Mouse (Mus musculus) cerebellum, adult 11-12 months (tissue): ENCODE data around the gene Lypd8.
"Not testable (repeated sequence)": the region's sequence is repeated elsewhere in the genome, so short reads cannot be mapped to it uniquely, and the experiment has no call there.

Experiments used
- DNase-seq: peaks from one replicate; pipeline ENCODE4 v3.0.0; 2022

Gene Lypd8

DNA sequence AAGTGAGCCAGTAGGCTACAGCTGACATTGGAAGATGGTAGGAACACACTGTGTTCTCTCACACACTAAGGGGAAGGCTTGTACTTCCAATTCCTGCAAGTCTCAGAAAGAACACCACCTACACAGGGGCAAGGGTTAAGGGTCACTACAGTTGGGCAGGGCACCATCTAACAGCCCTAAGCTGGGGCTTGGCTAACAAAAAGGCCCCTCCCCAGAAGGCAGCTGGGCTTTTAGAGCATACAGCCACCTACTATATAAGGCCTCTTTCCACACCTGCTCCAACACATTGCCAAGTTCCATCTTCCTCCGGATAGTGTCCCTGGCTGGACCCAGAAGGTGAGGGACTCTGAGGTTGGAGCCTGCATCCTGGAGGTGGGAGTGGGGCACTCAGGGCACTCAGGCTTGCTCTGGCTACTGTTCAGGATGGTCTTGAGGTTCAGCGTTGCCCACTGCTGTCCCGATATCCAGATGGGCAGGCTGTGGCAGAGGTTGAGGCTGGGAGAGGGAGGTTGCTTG is at the start of gene Lypd8:
TSS of gene Lypd8 (plus strand) at position 281 of the 516 bp plus-strand sequence.
- DNase-seq: no peak

DNA sequence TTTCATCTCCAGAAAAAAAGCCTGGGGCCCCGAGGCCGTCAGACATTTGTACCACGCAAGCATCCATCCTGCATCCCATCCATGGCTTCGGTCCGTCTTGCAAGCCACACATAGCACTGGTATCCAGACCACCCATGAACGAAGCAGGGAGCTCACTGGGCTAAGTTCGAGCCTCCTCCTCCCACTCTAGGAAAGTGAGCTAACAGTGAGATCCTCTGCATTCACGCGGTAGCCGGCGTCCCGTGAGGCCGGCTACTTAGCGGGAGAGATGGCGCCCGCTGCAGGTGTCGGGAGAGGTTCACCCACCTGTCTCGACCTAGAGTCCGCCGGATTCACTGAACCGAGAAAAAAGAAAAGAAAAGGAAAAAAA is 49.0 kb upstream of the Lypd8 start:
- no peak for DNase-seq

DNA sequence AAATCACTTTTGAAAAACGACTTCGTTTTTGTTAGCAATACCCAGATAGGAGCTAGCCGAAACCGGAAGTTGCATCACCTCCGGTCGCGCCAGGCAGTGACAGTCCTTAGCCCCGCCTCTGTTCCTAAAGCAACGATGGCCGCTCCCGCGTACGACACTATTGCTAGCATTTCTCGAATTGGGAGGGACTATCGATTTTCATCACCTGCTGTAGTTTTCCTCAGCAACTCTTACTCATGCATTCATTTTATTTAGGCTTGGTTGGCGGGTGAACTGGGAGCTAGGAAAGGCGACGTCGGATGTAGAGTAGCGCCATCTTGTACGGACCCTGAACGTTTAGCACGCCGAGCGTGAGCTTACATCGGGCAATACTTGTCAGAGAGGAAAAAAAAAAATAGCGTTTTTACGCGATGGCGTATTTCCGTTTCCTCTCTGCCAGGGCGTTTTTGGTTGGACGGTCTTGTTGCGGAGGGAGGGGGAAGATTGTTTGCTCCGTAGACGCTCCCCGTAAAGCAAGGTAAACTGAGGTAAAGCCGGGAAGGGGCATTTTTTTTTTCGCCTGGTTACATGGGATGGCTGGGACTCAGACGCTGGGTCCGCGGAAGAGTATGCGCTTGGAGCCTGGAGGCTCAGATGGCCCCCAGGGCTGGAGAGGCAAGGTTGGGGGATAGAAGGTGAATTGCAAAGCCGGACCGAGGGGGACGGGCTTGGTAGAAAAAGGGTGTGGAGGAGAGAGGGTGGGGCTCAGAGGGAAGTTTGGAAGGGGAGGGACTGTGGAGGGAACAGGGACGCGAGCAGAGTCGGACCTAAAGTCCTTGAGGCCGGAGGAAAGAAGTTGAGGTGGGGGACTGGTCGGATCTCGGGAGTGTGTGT is 48.3 kb upstream of the Lypd8 start, which contains the start of the genes Zfp672 and Sh3bp5l:
TSS of gene Zfp672 (minus strand) at position 64 of the 873 bp plus-strand sequence.
TSS of gene Sh3bp5l (plus strand) at position 449 of the 873 bp plus-strand sequence.
- DNase-seq: peak; percentile 90

DNA sequence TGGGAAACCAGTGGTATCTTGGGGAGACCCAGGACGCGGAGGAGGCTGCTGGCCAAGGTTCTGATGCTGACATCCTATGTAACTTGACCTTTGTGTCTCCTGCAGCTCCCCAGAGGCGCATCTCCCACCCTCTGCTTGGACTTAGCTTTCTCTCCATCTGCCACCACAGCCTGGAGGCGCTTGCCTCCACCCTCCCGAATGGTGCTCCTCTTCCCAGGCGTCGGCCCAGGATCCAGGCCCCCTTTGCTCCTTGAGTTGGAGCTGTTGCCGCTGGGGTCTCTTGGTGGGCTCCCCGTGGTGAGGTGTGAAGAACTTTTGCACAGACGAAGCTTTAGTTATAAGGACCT is 47.7 kb upstream of the Lypd8 start:
- peak; percentile 72 for DNase-seq

DNA sequence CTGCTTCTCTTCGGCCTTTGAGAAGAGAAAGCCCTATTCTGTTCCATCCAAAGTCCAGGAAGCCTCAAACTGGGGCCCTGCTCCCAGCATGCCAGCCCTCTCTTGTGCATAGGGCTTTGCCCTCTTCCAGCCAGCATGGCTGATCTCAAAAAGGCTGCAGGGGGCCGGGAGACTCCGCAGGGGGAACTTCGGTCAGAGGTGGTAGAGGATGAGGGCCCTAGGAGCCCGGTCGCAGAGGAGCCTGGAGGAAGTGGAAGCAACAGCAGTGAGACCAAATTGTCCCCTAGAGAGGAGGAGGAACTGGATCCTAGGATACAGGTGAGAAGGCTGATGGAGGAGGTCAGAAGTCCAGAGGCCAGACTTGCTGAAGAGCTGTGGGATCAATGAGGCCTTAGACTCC is 47.3 kb upstream of the Lypd8 start:
- peak; percentile 62 for DNase-seq

DNA sequence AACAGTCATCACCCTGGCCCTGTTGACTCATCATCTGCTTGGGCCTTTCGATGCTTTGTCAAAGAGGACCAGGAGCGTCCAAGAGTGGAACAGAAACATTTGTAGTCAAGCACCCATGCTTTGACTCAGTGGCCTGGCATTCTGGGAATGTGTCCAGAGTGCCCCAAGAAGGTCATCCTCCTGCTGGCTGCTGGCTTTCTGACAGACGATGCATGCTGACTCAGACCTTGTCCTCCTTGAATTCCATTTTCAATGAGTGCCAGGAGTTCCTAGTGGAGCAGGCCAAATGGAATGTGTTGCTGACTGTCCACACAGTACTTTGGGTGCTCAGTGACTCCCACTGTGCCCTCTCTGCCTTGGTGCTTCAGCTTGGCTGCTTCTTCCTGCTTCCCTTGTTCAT is 44.1 kb upstream of the Lypd8 start:
- peak; percentile 50 for DNase-seq

DNA sequence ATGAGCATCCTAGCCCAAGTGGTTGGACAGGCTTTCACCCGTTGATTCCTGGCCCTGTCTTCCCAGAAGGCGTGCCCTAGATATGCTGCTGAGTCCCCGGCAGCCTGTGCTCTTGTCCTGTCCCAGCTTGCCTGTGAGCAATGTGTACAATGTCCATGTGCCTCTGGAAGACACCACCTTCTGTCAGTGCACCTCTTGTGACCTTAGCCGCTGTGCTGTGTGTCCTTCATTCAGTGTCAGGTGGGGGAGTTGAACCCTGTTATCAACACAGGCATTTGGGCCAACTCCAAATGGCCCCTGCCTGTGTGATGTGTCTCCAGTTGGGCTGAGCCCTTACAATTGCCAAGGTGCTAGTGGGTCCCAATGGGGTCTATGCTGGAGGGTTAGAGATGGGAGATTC is 32.1 kb upstream of the Lypd8 start:
- no peak for DNase-seq

DNA sequence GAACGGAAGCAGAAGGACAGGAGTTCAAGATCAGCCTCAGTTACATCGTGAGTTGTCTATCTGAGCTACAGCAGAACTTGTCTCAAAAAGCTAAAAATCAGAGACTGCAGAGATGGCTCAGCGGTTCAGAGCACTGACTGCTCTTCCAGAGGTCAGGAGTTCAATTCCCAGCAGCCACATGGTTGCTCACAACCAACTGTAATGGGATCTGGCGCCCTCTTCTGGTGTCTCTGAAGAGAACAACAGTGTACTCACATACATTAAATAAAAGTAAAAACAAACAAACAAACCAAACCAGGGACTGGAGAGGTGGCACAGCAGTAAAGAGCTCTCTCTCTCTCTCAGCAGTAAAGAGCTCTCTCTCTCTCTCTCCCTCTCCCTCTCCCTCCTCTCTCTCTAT is 28.2 kb upstream of the Lypd8 start:
- DNase-seq: no peak

DNA sequence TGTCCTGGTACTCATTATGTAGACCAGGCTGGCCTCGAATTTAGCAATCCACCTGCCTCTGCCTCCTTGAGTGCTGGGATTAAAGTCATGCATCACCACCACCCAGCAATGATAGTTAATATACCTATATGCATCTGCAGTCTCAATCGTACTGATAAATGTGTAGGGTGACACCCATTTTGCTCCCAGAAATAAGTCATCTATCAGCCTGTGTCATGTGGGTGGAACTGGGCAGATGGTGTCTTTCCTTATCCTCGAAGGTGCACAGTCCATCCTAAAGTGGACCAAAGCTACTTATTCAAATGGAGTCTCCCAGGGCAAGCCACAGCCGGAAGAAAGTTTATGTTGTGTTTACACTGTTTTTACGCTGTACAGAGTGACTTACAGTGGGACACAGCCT is 27.7 kb upstream of the Lypd8 start:
- DNase-seq: no peak

DNA sequence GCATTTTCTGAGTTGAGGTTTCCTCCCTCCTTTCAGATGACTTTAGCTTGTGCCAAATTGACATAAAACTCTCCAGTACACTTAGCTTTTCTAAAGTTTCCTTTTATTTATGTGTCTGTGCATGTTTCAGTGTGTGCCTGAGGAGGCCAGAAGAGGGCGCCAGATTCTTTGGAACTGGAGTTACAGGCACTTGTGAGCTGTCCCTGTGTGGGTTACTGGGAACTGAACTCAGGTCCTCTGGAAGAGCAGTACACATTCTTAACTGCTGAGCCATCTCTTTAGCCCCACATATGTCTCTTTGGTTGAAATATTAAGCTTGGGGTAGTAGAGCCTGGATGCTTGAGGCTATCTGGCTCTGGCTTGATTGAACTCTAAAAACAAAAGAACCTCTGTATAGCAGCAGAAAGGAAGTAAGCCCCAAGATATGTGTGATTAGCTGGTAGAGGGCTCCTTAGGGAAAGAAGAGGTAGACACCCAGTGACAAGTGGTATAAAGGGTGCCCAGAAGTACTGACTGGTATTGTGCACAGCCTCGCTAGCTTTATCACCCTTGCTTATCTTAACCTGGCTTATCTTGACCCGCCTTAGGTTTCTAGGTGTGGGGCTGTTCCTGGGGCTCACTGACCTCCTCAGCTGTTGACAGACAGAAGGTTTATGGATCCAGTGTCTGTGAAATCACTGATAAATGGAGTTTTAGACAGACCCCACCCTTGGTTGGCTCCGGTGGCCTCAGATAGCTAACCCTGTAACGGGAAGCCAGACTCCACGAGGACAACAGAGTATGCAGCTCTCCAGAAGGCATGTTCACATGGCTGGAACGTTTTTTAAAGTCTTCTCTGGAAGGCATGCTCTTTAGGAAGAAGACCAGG is 25.9 kb upstream of the Lypd8 start:
- DNase-seq: no peak

DNA sequence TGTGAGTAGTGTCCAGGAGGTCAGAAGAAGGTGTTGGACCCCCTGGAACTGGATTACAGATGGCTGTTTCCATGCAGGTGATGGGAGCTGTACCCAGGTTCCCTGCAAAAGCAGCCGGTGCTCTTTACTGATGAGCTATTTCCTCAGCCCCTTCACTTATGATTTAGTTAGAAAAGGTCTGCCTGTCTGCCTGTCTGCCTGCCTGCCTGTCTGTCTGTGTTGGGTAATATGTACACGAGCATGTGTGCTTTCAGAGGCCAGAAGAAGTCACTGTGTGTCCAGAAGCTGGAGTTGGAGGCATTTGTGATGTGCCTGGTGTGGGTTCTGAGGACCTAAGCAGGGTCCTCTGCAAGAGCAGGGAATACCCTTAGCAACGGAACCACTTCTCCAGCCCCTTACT is 25.1 kb upstream of the Lypd8 start:
- no peak for DNase-seq

DNA sequence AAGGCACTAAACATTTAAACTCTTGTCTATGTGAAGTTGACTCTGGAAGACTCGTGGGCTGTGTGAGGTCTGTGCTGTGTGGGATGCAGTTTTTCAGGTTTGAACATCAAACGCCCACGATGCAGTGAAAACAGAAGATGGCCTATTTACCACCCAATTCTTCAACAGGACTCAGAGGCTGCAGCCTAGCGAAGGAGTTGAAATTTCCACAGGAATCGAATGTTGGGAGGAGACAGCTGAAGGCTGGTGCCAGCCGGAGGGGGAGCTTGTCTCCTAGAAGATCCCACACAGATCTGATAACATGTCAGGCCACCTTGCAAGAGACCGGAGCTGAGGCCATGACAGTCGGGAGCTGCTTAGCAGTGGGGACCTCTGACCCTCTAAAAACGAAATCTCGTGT is 24.4 kb upstream of the Lypd8 start:
- no peak for DNase-seq

DNA sequence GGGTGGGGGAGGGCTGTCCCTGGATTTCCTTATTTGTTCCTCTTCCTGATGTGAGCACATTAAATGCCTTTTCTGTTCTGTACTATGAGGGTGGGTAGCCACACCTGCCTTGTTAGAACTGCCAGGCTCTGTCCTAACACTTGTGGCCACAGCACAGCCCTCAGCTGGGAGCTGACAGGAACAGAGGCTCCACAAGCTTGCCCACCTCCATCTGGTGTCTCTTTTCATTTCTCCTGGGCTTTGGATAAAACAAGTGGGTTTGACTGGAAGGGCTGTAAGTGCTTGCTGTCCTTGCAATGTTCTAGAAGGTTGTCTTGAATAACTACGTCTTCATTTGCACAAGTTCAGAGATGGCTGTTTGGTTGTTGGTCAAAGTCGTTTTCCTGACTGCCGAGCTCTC is 23.9 kb upstream of the Lypd8 start:
- DNase-seq: no peak

DNA sequence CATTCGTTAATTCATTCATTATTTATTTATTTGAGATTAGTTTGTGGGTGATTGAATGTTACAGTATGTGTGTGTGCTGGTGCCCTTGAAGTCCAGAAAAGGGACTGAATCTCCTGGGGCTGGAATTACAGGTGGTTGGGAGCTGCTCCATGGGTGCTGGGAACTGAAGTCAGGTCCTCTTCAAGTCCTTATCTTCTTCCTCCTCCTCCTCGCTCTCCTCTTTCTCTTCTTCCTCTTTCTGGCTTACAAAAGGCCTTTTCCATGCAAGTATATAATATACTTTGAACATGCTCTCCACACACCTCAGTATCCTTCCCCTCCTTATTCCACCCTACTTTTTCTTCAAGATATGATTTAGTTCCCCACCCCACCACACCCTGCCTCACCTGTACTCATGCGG is 21.8 kb upstream of the Lypd8 start:
- no peak for DNase-seq

DNA sequence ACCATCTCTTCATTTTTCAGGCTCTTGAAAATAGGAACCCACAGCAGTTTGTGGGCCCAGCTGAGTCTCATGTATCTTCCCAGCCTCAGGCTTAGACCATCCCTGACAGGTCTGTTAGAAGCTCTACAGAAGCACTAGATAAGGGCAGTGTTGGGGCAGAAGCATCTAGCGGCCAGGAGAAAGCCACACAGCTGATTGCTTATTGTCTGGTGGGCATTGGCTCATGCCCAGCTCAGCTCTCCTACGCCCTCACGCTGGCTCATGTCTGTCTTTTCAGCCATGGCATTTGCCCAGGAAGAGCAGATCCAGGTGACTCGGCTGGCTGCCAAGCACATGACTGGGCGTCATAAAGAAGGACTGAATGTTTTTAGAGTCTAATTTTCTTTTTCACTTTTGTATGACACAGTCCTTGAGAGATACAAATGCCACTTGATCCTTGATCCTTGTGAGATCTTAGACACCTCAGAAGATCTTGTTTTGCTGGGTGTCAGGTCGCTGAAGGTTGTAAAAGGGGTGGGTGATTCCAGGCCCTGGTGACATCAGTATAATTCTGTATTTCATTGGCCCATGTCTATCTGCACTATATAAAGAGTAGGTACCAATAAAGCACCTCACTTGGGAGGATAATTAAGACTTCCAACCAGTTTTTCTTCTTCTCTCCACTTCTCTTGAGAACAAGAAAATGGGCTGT is 20.9 kb upstream of the Lypd8 start:
- no peak for DNase-seq

DNA sequence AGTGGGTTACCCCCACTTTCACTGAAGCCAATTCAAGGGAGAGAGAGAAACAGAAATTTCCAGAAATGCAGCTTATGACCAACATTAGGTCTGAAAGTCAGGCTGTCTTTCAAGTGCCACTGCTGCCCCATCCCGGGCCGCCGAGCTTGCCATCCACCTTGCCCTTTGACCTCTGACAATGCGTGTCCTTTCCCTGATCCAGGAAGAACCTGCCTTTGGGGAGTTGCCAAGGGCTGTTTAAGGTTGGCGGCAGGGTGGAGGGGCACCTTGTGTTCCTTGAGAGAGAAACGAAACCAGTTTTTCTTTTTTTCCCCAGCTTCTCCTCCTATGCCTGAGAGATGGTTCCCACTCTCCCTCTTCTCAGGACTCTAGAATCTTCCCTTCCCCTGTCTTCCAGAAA is 16.3 kb upstream of the Lypd8 start:
- DNase-seq: not testable (repeated sequence)

DNA sequence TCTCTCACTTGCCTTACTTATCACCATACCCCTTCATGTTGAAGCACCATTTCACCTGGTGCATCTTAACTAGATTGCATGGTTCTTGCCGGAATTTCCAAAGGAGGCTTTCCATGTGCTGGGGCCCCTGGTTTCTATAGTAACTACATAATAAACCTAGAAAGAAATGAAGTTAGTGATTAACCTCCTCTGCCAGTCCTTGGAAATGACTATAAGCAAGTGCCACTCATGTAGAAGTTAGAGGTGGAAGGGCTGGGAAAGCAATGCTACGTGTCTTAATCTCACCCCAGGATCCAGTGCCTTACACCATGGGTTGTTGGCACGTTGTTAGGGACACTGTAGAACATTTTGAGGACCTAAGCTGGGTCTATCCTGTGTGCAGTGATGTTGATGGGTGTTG is 14.4 kb upstream of the Lypd8 start:
- DNase-seq: no peak

DNA sequence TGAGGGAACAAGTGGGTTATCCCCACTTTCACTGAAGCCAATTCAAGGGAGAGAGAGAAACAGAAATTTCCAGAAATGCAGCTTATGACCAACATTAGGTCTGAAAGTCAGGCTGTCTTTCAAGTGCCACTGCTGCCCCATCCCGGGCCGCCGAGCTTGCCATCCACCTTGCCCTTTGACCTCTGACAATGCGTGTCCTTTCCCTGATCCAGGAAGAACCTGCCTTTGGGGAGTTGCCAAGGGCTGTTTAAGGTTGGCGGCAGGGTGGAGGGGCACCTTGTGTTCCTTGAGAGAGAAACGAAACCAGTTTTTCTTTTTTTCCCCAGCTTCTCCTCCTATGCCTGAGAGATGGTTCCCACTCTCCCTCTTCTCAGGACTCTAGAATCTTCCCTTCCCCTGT is 12.7 kb upstream of the Lypd8 start:
- not testable (repeated sequence) for DNase-seq

DNA sequence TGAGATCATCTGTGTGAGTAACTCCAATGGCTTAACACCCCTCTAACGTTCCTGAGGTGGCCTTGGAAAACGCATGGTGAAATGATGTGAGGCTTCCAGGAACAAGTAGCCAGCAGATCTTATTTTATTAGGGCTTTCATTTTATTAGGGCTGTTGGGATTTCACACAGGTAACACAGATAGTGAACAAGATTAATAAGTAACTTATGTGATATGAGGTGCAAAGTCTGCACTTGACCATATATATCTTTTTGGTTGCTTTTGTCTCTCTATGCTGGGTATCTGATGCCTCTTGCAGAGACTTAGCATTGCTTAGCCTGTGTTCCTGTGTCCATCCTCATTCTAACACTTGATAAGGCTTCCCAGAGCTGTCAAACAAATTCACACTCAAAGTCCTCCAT is 1.6 kb upstream of the Lypd8 start:
- DNase-seq: no peak

DNA sequence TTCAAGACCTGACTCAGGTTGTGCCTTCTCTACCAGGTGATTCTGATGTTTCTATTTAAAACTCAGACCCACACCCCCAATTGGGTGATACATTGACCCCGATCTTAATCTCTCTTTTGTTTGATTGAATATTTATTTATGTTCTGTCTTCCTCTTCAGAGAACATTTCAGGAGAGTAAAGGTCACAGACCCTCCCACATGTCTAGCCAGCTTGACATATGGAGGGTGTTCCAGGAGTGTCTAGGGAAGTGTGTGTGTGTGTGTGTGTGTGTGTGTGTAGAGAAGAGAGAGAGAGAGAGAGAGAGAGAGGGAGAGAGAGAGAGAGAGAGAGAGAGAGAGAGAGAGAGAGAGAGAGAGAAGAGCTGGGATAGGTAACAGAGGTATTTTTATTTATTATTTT is 1.2 kb upstream of the Lypd8 start:
- DNase-seq: no peak

DNA sequence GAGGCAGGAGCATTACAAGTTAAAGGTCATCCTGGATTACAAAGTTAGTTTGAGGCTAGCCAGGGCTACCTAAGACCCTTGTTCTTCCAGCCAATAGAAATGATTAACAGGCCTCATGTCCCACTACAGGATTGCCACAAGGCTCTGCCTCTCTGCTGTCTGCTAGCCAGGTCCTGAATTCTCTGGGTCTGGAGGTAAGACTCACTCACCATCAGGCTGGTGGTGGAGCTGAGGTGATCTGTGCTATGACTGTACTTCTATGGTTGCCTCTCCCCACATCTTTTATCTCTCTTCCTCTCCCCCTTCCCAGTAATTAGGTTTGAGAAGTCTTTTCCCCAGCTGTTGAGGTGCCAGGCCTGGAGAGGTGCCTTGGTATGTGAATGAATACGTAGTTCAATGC is 673 bp downstream of the Lypd8 start:
- DNase-seq: no peak

DNA sequence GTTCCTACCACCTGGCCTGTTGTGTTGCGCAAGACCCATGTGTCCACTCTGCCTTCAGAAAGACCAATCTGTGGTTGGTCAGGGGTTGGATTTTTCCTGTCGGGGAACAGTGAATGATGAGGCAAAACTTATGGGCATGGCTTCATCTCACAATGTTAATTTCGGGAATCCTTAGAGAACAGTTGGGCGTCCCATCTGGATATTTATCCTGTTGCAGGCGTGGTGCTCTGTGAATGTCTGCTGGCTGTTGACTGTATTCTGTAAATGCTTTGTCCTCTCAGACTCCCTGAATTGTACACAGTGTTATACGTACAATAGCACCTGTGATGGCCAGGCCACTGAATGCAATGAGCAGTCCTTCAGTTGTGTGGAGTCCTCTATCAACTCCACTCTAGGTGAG is 3.6 kb downstream of the Lypd8 start:
- DNase-seq: no peak

DNA sequence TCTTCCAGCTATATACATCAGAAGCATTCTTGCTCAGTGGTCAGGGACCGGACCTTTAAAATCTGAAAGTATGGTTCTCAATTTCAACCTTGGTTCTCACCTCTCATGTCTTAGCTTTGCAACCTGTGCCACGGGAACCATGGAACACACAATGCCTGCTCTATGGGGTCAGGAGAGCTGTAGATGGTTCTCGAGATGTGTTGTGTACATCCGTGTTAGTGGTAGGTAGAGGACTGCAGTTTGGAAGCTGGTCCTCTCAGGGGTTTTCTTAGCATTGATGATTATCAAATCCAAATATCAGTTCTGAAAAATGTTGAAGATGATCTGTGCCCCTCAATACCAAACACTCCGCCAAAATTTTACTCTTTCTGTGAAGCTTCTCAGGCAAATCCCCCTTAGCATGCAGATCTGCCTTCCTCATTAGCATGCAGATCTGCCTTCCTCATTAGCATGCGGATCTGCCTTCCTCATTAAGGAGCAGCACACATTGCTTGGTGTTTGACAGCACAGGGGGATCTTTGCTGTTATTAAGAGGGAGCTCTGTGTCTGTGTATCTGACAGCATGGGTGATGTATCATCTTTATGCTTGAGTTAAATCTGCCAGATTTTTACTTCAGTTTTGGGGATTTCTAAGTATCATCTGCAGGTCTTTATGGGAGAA is 21.3 kb downstream of the Lypd8 start:
- DNase-seq: no peak
